Mouse (Mus musculus): ENCODE measurements around the gene Spata32.
"Not testable (repeated sequence)": the region's sequence is repeated elsewhere in the genome, so short reads cannot be mapped to it uniquely, and the experiment has no call there.

The Spata32 gene

GRCm38 (mm10) chr11:103246731-103247290 lies 28.6 kb upstream of the Spata32 start:
- no peak for DNase-seq (ENCODE audit: low read depth in 1 of 2, low spot score in 2 of 2)

- no peak for DNase-seq (ENCODE audit: low read depth in 1 of 2, low spot score in 2 of 2)
Measured at GRCm38 (mm10) chr11:103246081-103246730, 28.0 kb upstream of the Spata32 start.

- DNase-seq (ENCODE audit: low read depth in 1 of 2, low spot score in 2 of 2), result no peak
Measured at GRCm38 (mm10) chr11:103244856-103245255, 26.6 kb upstream of the Spata32 start.

- DNase-seq (ENCODE audit: low read depth in 1 of 2, low spot score in 2 of 2), result no peak
Measured at GRCm38 (mm10) chr11:103240740-103241139, 22.5 kb upstream of the Spata32 start.

- no peak for DNase-seq (ENCODE audit: low read depth in 1 of 2, low spot score in 2 of 2)
Measured at GRCm38 (mm10) chr11:103237757-103238156, 19.5 kb upstream of the Spata32 start.

- DNase-seq (ENCODE audit: low read depth in 1 of 2, low spot score in 2 of 2), result no peak
Measured at GRCm38 (mm10) chr11:103236903-103237302, 18.7 kb upstream of the Spata32 start.

DNA sequence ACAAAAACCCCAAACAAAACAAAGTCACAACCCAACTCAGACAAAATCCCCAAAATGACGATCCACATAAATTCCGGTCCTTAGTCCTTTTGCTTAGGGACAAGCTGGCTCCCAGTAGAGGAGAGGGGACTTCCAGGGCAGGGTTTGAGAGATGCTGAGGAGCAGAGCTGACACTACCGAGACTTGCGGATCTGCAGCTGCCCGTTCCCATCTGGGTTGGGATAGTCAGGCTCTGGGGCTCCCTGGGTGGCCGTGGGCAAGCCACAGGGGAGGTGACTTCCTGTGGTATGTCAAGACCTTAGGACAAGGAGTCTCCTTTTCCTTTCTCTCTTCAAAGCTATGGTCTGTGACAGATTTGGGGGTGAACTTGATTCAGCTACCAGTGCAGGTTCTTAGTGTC lies 18.2 kb upstream of the Spata32 start:
- DNase-seq (ENCODE audit: low read depth in 1 of 2, low spot score in 2 of 2), result no peak

- no peak for DNase-seq (ENCODE audit: low read depth in 1 of 2, low spot score in 2 of 2)
Measured at GRCm38 (mm10) chr11:103235702-103236101, 17.5 kb upstream of the Spata32 start.

GRCm38 (mm10) chr11:103234447-103234846 lies 16.2 kb upstream of the Spata32 start:
- DNase-seq (ENCODE audit: low read depth in 1 of 2, low spot score in 2 of 2), result no peak

DNA sequence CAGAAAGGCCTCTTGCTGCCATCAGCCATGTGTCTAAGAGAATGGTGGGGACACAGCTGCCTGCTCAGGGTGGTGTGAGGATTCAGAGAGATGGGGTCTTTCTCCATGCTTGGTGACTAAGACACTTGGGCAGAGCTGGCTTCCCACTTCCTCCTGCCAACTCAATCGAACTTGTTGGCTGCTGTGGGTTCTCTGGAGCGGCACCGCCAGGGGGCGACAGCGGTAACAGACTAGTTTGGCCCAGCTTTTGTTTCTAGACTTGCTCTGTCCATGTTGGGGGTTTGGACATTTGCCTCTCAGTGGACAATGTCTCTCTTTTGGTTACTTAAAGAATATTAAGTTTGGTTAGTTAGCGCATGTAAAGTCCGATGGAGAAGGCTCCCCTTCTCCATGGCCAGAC lies 14.7 kb upstream of the Spata32 start:
- peak; percentile 50 to 74 for DNase-seq (ENCODE audit: low read depth in 1 of 2, low spot score in 2 of 2)

- no peak for DNase-seq (ENCODE audit: low read depth in 1 of 2, low spot score in 2 of 2)
Measured at GRCm38 (mm10) chr11:103231367-103231766, 13.1 kb upstream of the Spata32 start.

GRCm38 (mm10) chr11:103230626-103231025 lies 12.4 kb upstream of the Spata32 start:
- no peak for DNase-seq (ENCODE audit: low read depth in 1 of 2, low spot score in 2 of 2)

GRCm38 (mm10) chr11:103229608-103230007 lies 11.4 kb upstream of the Spata32 start:
- DNase-seq (ENCODE audit: low read depth in 1 of 2, low spot score in 2 of 2), result no peak

DNA sequence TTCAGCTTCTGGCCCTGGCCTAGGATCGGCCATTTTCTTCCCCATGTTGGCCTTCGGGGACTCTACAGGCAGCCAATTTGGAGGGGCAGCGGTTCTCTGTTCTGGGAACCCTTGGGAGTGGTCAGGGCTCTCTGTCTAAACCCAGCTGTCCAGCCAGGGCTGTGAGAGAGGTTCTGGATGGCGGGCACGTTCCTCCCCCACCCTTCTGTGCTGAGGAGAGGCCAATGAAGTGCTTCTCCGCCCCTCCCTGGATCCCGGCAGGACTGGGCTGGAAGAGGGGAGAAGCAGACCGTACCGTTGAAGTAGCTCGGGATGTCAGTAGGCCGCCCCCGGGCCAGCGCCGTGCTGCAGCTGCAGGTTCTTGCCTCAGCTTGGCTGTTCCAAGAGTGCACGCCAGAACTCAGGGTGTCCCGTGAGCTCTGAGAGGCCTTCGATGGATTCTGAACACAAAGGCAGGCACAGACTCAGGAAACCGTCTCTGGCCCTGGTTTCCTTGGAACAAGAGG lies 5.8 kb upstream of the Spata32 start:
- DNase-seq (ENCODE audit: low read depth in 1 of 2, low spot score in 2 of 2), result no peak

GRCm38 (mm10) chr11:103223444-103223843 lies 5.2 kb upstream of the Spata32 start:
- no peak for DNase-seq (ENCODE audit: low read depth in 1 of 2, low spot score in 2 of 2)

DNA sequence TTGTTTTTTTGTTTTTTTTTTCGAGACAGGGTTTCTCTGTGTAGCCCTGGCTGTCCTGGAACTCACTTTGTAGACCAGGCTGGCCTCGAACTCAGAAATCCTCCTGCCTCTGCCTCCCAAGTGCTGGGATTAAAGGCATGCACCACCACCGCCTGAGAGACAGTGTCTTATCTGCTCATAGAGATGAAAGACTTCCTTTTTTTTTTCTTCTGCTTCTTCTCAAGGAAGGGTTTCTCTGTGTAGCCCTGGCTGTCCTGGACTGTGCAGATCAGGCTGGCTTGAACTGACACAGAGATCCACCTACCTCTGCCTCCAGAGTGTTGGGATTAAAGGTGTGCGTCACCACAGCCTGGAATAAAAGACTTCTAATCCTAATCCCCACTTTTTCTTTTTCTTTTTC lies 4.5 kb upstream of the Spata32 start:
- DNase-seq (ENCODE audit: low read depth in 1 of 2, low spot score in 2 of 2), result not testable (repeated sequence)

GRCm38 (mm10) chr11:103221437-103221836 lies 3.2 kb upstream of the Spata32 start:
- DNase-seq (ENCODE audit: low read depth in 1 of 2, low spot score in 2 of 2), result no peak

GRCm38 (mm10) chr11:103219995-103220394 lies 1.8 kb upstream of the Spata32 start:
- DNase-seq (ENCODE audit: low read depth in 1 of 2, low spot score in 2 of 2), result no peak

DNA sequence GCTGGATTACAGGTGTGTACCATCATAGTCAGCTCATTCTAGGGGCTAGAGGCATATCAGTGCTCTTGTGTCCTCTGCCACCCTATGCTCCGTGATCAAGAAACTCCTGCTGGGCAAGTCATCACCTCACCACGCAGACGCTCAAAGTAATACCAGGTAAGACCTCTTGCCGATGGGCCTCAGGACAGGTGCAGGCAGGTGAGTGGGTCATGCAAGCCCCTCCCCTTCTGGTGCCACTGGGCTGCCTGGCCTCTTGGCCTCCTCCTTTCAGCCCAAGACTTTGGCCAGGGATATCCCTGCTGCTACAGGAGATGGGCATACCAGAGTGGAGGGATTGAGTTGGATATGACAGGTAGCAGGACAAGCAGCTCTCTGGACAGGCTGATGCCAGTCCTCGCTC lies 1.0 kb upstream of the Spata32 start:
- DNase-seq (ENCODE audit: low read depth in 1 of 2, low spot score in 2 of 2), result no peak

DNA sequence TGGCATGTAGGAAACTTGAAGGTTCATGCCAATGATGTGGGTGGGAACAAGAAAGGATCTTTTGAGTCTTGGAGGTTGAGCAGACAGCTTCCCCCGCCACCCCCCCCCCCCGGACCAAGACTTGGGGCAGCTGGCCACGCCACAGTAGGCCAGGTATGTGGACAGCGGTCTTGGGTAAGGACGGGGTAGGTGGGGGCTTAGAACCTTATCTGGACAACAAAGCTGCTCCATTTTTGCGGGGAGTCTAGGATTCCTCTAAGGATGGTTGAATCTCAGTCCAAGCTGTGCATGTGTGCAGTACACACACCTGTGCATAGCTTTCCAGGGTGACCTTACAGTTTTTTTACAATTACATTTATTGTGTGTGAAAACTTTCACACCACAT lies 277 bp upstream of the Spata32 start:
- no peak for DNase-seq (ENCODE audit: low read depth in 1 of 2, low spot score in 2 of 2)

DNA sequence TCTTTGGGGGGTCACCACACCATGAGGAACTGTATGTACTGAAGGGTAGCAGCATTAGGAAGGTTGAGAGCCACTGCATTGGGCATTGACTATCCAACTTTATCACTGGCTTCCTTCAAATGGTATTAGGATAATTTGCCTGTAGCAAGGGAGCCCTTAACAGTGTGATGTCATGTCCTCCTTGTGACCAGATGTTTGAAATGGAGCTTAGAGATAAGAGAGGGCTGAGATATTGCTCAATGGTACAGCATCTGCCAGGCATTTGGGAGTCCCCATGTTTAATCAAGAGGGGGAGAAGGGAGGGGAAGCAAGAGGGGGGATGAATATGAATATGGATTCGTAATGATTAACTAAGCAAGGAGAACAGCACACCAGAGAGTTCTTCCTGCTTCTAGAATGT lies 2.9 kb downstream of the Spata32 start:
- DNase-seq (ENCODE audit: low read depth in 1 of 2, low spot score in 2 of 2), result no peak

- no peak for DNase-seq (ENCODE audit: low read depth in 1 of 2, low spot score in 2 of 2)
Measured at GRCm38 (mm10) chr11:103213712-103214111, 4.5 kb downstream of the Spata32 start.

DNA sequence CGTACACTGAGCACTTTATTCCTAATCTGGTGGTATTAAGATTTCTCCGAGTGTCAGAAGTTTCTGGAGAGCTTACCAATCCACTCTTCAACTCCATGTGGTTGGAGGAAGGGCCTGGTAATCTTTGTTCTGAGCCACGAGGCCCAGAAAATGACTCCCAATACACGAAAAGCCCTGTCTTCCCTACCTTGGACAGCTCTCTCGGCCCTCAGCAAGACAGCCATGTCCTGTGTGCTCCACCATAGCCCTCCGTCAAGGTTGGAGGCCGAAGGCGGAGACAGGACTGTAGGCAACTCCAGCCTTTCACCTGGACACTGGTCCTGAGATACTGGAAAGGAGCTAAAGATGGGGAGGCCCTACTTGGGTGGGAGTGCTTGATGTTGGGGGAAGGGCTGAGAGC lies 7.9 kb downstream of the Spata32 start:
- DNase-seq (ENCODE audit: low read depth in 1 of 2, low spot score in 2 of 2), result no peak

All from monocyte, adult 2 months (primary cell).